20 mouse cellular contexts compared by ENCODE assay signal in the genomic region with DNA sequence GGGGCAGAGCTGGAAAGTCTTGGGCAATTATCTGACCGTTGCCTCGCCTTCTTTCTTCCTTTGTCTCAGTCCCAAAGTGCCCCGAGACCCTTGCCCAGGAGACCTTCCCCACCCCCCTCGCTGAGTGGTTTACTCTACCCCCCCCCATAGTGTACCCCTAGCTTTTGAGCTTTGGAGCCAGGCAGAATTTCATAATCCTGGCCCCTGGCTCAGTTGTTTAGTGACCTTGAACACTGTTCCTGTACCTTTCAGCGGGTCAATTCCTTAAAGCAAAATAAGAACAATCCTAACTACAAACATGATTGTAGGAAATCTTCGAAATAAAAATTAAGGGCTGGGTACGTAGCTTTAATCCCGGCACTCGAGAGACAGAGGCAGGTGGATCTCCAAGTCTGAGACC. TPM values are rescaled to one million over a fixed set of nuclear protein-coding genes. Genes with fewer than 3 reads are reported as not detected.
A peak's percentile ranks its signal among the peaks of the same experiment; 100 is the strongest.
DNase-seq lines count a peak whose midpoint lies in the region; ATAC-seq and TF ChIP-seq lines count a peak whose summit lies in the region.
"Had no signal": no experiment of that assay in that cellular context is flagged by ENCODE, and none has a peak within 500 bp of the region (broad histone marks: within the 10 kb centered on the region; RNA-seq: fewer than 3 reads in every experiment).

No protein-coding gene starts in this region.

- no peak for TF ChIP-seq CTCF in CH12.LX (conservative IDR thresholded peaks at IDR 0.05 in 1 of 2, IDR thresholded peaks at IDR 0.05 in 1 of 2; ENCODE audit: low read depth in 2 of 2, low read length in 2 of 2)

- dilution Hi-C loops in CH12.LX (cut with MboI; ENCODE audit: extremely low pct_ligation_motif_present, extremely low pct_unique_long_range_greater_than_20kb, low sequenced_read_pairs) = no loop called here

- no peak for TF ChIP-seq POLR2A in CH12.LX (IDR thresholded peaks at IDR 0.05; ENCODE audit: low read depth, low read length)

- no peaks in the 10 kb centered on the region for H3K9me3 ChIP-seq in hindbrain, embryonic 10.5 days
- H3K9me3 ChIP-seq in hindbrain, embryonic 14.5 days (ENCODE audit: control insufficient read depth, low read length) = no peaks in the 10 kb centered on the region
- H3K9me3 ChIP-seq in CH12.LX (replicated peaks; ENCODE audit: low read length) = peaks cover 9% of the 10 kb centered on the region
- H3K9me3 ChIP-seq in embryonic facial prominence, embryonic 13.5 days = 0 out of 2 replicates have a peak, but pooled peaks cover 8% of the 10 kb centered on the region
- H3K9me3 ChIP-seq in liver, embryonic 16.5 days (replicated peaks; ENCODE audit: control insufficient read depth, low read length) = no peaks in the 10 kb centered on the region
- H3K9me3 ChIP-seq: hindbrain, embryonic 13.5 days had no signal

- H3K4me2 ChIP-seq in hindbrain, embryonic 14.5 days (replicated peaks) = no peak overlapping the region
- H3K4me2 ChIP-seq in CH12.LX (ENCODE audit: insufficient read depth, low read depth, poor library complexity, severe bottlenecking) = peak overlapping the region; percentile 2; the same call in 1 of the 2 replicates
- H3K4me2 ChIP-seq in embryonic facial prominence, embryonic 13.5 days = no peak overlapping the region
- H3K4me2 ChIP-seq in liver, embryonic 16.5 days (ENCODE audit: low read depth, low read length) = no peak overlapping the region
- H3K4me2 ChIP-seq: hindbrain, embryonic 13.5 days; neural tube, embryonic 15.5 days had no signal

- TF ChIP-seq RAD21 in CH12.LX (IDR thresholded peaks at IDR 0.05; ENCODE audit: low read depth, low read length) = no peak

- in situ Hi-C loops in CH12.LX (cut with MboI; ENCODE audit: low pct_ligation_motif_present, low pct_unique_long_range_greater_than_20kb, low sequenced_read_pairs) = no loop called here

- H3K27me3 ChIP-seq in hindbrain, embryonic 10.5 days (ENCODE audit: insufficient read depth, poor library complexity, severe bottlenecking) = no peaks in the 10 kb centered on the region
- H3K27me3 ChIP-seq in hindbrain, embryonic 14.5 days (ENCODE audit: control insufficient read depth, insufficient read depth, low read length) = no peaks in the 10 kb centered on the region
- H3K27me3 ChIP-seq in CH12.LX (replicated peaks) = no peaks in the 10 kb centered on the region
- H3K27me3 ChIP-seq in embryonic facial prominence, embryonic 13.5 days = no peaks in the 10 kb centered on the region
- no peaks in the 10 kb centered on the region for H3K27me3 ChIP-seq in liver, embryonic 16.5 days (ENCODE audit: control insufficient read depth, insufficient read depth, low read depth, low read length)
- H3K27me3 ChIP-seq: hindbrain, embryonic 13.5 days; neural tube, embryonic 15.5 days had no signal

- H3K27ac ChIP-seq in hindbrain, embryonic 10.5 days = peak overlapping the region; percentile 64; the same call in 1 of the 2 replicates
- H3K27ac ChIP-seq in hindbrain, embryonic 14.5 days = no peak overlapping the region
- H3K27ac ChIP-seq in CH12.LX (ENCODE audit: insufficient read depth, low read depth) = no peak overlapping the region
- no peak overlapping the region for H3K27ac ChIP-seq in embryonic facial prominence, embryonic 13.5 days
- H3K27ac ChIP-seq in liver, embryonic 16.5 days (ENCODE audit: low read length) = peak overlapping the region; percentile 41; the same call in 1 of the 2 replicates
- H3K27ac ChIP-seq: hindbrain, embryonic 13.5 days; neural tube, embryonic 15.5 days had no signal

- H3K79me2 ChIP-seq in CH12.LX (replicated peaks; ENCODE audit: control insufficient read depth, extremely low read depth, insufficient read depth, poor library complexity, severe bottlenecking) = no peaks in the 10 kb centered on the region

- no peaks in the 10 kb centered on the region for H3K36me3 ChIP-seq in hindbrain, embryonic 10.5 days
- no peaks in the 10 kb centered on the region for H3K36me3 ChIP-seq in hindbrain, embryonic 14.5 days (replicated peaks; ENCODE audit: control insufficient read depth, insufficient read depth)
- H3K36me3 ChIP-seq in CH12.LX (replicated peaks in 1 of 2; ENCODE audit: control insufficient read depth in 1 of 2, insufficient read depth in 1 of 2, low read length in 1 of 2) = no peaks in the 10 kb centered on the region
- H3K36me3 ChIP-seq in embryonic facial prominence, embryonic 13.5 days = no peaks in the 10 kb centered on the region
- H3K36me3 ChIP-seq in liver, embryonic 16.5 days (ENCODE audit: control insufficient read depth, insufficient read depth) = no peaks in the 10 kb centered on the region
- H3K36me3 ChIP-seq: hindbrain, embryonic 13.5 days; neural tube, embryonic 15.5 days had no signal

- no peak for ATAC-seq in hindbrain, embryonic 14.5 days (ENCODE audit: low FRiP score)
- no peak for ATAC-seq in embryonic facial prominence, embryonic 13.5 days (ENCODE audit: insufficient number of reproducible peaks, insufficient read depth, low FRiP score, low TSS enrichment, low read depth)
- ATAC-seq in liver, embryonic 16.5 days (ENCODE audit: low read depth) = peak; percentile 71

- H3K4me1 ChIP-seq in hindbrain, embryonic 10.5 days (replicated peaks) = peaks cover 13% of the 10 kb centered on the region
- no peaks in the 10 kb centered on the region for H3K4me1 ChIP-seq in hindbrain, embryonic 14.5 days (replicated peaks; ENCODE audit: control insufficient read depth, insufficient read depth, low read length)
- peaks cover 2 to 15% of the 10 kb centered on the region in 2 experiments; a peak in 2 of 4 replicates for H3K4me1 ChIP-seq in CH12.LX (ENCODE audit: control insufficient read depth in 1 of 2, insufficient read depth in 2 of 2)
- H3K4me1 ChIP-seq in embryonic facial prominence, embryonic 13.5 days = peaks cover 13% of the 10 kb centered on the region
- H3K4me1 ChIP-seq in liver, embryonic 16.5 days (ENCODE audit: control insufficient read depth, low read depth, low read length) = peaks cover 14% of the 10 kb centered on the region
- H3K4me1 ChIP-seq: hindbrain, embryonic 13.5 days; neural tube, embryonic 15.5 days had no signal

- no peak for DNase-seq in hindbrain, embryonic 10.5 days (ENCODE audit: low spot score)
- no peak for DNase-seq in hindbrain, embryonic 14.5 days (ENCODE audit: low spot score)
- no peak for DNase-seq in CH12.LX (ENCODE audit: extremely low read depth)
- no peak for DNase-seq in embryo, embryonic 11 days
- DNase-seq in testis, postnatal 10 days (ENCODE audit: low spot score) = no peak
- DNase-seq: cerebellum, postnatal 14 days; lung, adult 2 months; thymus, adult 18-20 months had no signal

- no peak overlapping the region for H3K4me3 ChIP-seq in hindbrain, embryonic 10.5 days
- H3K4me3 ChIP-seq in hindbrain, embryonic 14.5 days (replicated peaks; ENCODE audit: low read length) = no peak overlapping the region
- H3K4me3 ChIP-seq in CH12.LX (replicated peaks in 1 of 3; ENCODE audit: low read depth in 2 of 3, low read length in 2 of 3, poor library complexity in 1 of 3) = no peak overlapping the region
- no peak overlapping the region for H3K4me3 ChIP-seq in embryonic facial prominence, embryonic 13.5 days
- H3K4me3 ChIP-seq in liver, embryonic 16.5 days (ENCODE audit: low read depth, low read length) = no peak overlapping the region
- H3K4me3 ChIP-seq: hindbrain, embryonic 13.5 days; neural tube, embryonic 15.5 days had no signal

- no peak for TF ChIP-seq EP300 in CH12.LX (IDR thresholded peaks at IDR 0.05; ENCODE audit: low read length)

- WGBS in hindbrain, embryonic 10.5 days = 59% methylated on average over 9 of the region's 9 CpGs
- 56% methylated on average over 9 of the region's 9 CpGs for WGBS in hindbrain, embryonic 14.5 days
- 43% methylated on average over 9 of the region's 9 CpGs for WGBS in embryonic facial prominence, embryonic 13.5 days
- WGBS in liver, embryonic 16.5 days (ENCODE audit: insufficient replicate concordance) = 52% methylated on average over 9 of the region's 9 CpGs

- no peak overlapping the region for H3K9ac ChIP-seq in hindbrain, embryonic 14.5 days
- H3K9ac ChIP-seq in CH12.LX (ENCODE audit: insufficient read depth, low read depth) = no peak overlapping the region
- H3K9ac ChIP-seq in embryonic facial prominence, embryonic 13.5 days = peak overlapping the region; percentile 2; the same call in 1 of the 2 replicates
- no peak overlapping the region for H3K9ac ChIP-seq in liver, embryonic 16.5 days (ENCODE audit: low read depth, low read length)
- H3K9ac ChIP-seq: hindbrain, embryonic 13.5 days; neural tube, embryonic 15.5 days had no signal

RNA-seq across cellular contexts. Expression of a gene that starts 19.0 kb away (rescaled TPM):
- polyA plus RNA-seq in hindbrain, embryonic 10.5 days (2016; fragmentation: Nextera tagmentation; extraction: Ambion mirVana) = not detected in 2 replicates
- not detected in 2 replicates for polyA plus RNA-seq in hindbrain, embryonic 14.5 days (2014; fragmentation: Nextera tagmentation; extraction: Ambion mirVana)
- total RNA-seq in CH12.LX (2012; rRNA removed) (not detected in 2 replicates), CH12.LX (2014; rRNA removed) (not detected in 2 replicates)
- not detected in 2 replicates for polyA plus RNA-seq in CH12.LX (2012; ENCODE audit: insufficient read length, low read depth)
- polyA plus RNA-seq in embryonic facial prominence, embryonic 13.5 days (2015; fragmentation: Nextera tagmentation; extraction: Ambion mirVana) = not detected in 2 replicates
- polyA plus RNA-seq in liver, embryonic 16.5 days (2015; fragmentation: Nextera tagmentation; extraction: Ambion mirVana) = not detected in 2 replicates
- total RNA-seq: ES-E14; gastrocnemius, postnatal 25 days; heart, postnatal 10 days had no signal
- polyA plus RNA-seq: embryonic facial prominence, embryonic 11.5 days; hindbrain, embryonic 13.5 days; large intestine, adult 2 months; lung, adult 2 months; neural tube, embryonic 15.5 days; small intestine, adult 2 months had no signal

RNA-seq across cellular contexts. Expression of a gene that starts 23.4 kb away (rescaled TPM):
- not detected in 2 replicates for polyA plus RNA-seq in hindbrain, embryonic 10.5 days (2016; fragmentation: Nextera tagmentation; extraction: Ambion mirVana)
- not detected in 2 replicates for polyA plus RNA-seq in hindbrain, embryonic 14.5 days (2014; fragmentation: Nextera tagmentation; extraction: Ambion mirVana)
- total RNA-seq in CH12.LX (2012; rRNA removed) = not detected in 2 replicates
- total RNA-seq in CH12.LX (2014; rRNA removed) = not detected in 2 replicates
- not detected in 2 replicates for polyA plus RNA-seq in CH12.LX (2012; ENCODE audit: insufficient read length, low read depth)
- polyA plus RNA-seq in embryonic facial prominence, embryonic 13.5 days (2015; fragmentation: Nextera tagmentation; extraction: Ambion mirVana) = not detected in 2 replicates
- polyA plus RNA-seq in liver, embryonic 16.5 days (2015; fragmentation: Nextera tagmentation; extraction: Ambion mirVana) = not detected in 2 replicates
- total RNA-seq: ES-E14; heart, postnatal 10 days; layer of hippocampus, postnatal 14 days; left cerebral cortex, postnatal 25 days had no signal
- polyA plus RNA-seq: embryonic facial prominence, embryonic 11.5 days; hindbrain, embryonic 13.5 days; large intestine, adult 2 months; lung, adult 2 months; neural tube, embryonic 15.5 days; small intestine, adult 2 months had no signal

RNA-seq across cellular contexts. Expression of a gene that starts 27.6 kb away (rescaled TPM):
- polyA plus RNA-seq in hindbrain, embryonic 10.5 days (2016; fragmentation: Nextera tagmentation; extraction: Ambion mirVana) = 10.0 and 16.1 TPM in 2 replicates
- polyA plus RNA-seq in hindbrain, embryonic 14.5 days (2014; fragmentation: Nextera tagmentation; extraction: Ambion mirVana) = 165 and 190 TPM in 2 replicates
- 0.59 and 1.1 TPM in 2 replicates for total RNA-seq in CH12.LX (2012; rRNA removed)
- 0.43 and 0.50 TPM in 2 replicates for total RNA-seq in CH12.LX (2014; rRNA removed)
- polyA plus RNA-seq in CH12.LX (2012; ENCODE audit: insufficient read length, low read depth) = 0.74 and 1.0 TPM in 2 replicates
- polyA plus RNA-seq in embryonic facial prominence, embryonic 13.5 days (2015; fragmentation: Nextera tagmentation; extraction: Ambion mirVana) = 55.2 and 72.4 TPM in 2 replicates
- polyA plus RNA-seq in liver, embryonic 16.5 days (2015; fragmentation: Nextera tagmentation; extraction: Ambion mirVana) = 51.8 and 66.4 TPM in 2 replicates

RNA-seq across cellular contexts. Expression of a gene that starts 42.9 kb away (rescaled TPM):
- 100 and 106 TPM in 2 replicates for polyA plus RNA-seq in hindbrain, embryonic 10.5 days (2016; fragmentation: Nextera tagmentation; extraction: Ambion mirVana)
- polyA plus RNA-seq in hindbrain, embryonic 14.5 days (2014; fragmentation: Nextera tagmentation; extraction: Ambion mirVana) = 67.2 and 68.8 TPM in 2 replicates
- total RNA-seq in CH12.LX (2012; rRNA removed) (3.8 and 8.9 TPM in 2 replicates), CH12.LX (2014; rRNA removed) (0.62 and 0.85 TPM in 2 replicates)
- polyA plus RNA-seq in CH12.LX (2012; ENCODE audit: insufficient read length, low read depth) = 1.1 and 2.2 TPM in 2 replicates
- polyA plus RNA-seq in embryonic facial prominence, embryonic 13.5 days (2015; fragmentation: Nextera tagmentation; extraction: Ambion mirVana) = 165 and 167 TPM in 2 replicates
- polyA plus RNA-seq in liver, embryonic 16.5 days (2015; fragmentation: Nextera tagmentation; extraction: Ambion mirVana) = 12.5 and 14.6 TPM in 2 replicates

RNA-seq across cellular contexts. Expression of a gene that starts 48.9 kb away (rescaled TPM):
- polyA plus RNA-seq in hindbrain, embryonic 10.5 days (2016; fragmentation: Nextera tagmentation; extraction: Ambion mirVana) = 0.46 and 0.99 TPM in 2 replicates
- 0.95 and 1.5 TPM in 2 replicates for polyA plus RNA-seq in hindbrain, embryonic 14.5 days (2014; fragmentation: Nextera tagmentation; extraction: Ambion mirVana)
- total RNA-seq in CH12.LX (2012; rRNA removed) (0.42 TPM in 2 replicates), CH12.LX (2014; rRNA removed) (0.11 and 0.20 TPM in 2 replicates)
- polyA plus RNA-seq in CH12.LX (2012; ENCODE audit: insufficient read length, low read depth) = 0.44 and 0.49 TPM in 2 replicates
- 3.5 and 3.7 TPM in 2 replicates for polyA plus RNA-seq in embryonic facial prominence, embryonic 13.5 days (2015; fragmentation: Nextera tagmentation; extraction: Ambion mirVana)
- polyA plus RNA-seq in liver, embryonic 16.5 days (2015; fragmentation: Nextera tagmentation; extraction: Ambion mirVana) = 0.06 and 0.09 TPM in 2 replicates

Comparison
In these comparisons a context has a peak if more than half of its experiments do, and no peak if none do; other contexts are left out.
1. H3K27ac ChIP-seq: peak in hindbrain, embryonic 10.5 days (single experiment) and liver, embryonic 16.5 days (single experiment); none in hindbrain, embryonic 14.5 days (single experiment), CH12.LX (single experiment) and embryonic facial prominence, embryonic 13.5 days (single experiment).